Mouse (Mus musculus): ENCODE measurements at regions not wholly inside any gene's neighbourhood (a gene's known extent, or its start where the extent isn't known, plus 50 kb on each side); places are given as distances from the start of the nearest gene placed in this dataset.

DNA sequence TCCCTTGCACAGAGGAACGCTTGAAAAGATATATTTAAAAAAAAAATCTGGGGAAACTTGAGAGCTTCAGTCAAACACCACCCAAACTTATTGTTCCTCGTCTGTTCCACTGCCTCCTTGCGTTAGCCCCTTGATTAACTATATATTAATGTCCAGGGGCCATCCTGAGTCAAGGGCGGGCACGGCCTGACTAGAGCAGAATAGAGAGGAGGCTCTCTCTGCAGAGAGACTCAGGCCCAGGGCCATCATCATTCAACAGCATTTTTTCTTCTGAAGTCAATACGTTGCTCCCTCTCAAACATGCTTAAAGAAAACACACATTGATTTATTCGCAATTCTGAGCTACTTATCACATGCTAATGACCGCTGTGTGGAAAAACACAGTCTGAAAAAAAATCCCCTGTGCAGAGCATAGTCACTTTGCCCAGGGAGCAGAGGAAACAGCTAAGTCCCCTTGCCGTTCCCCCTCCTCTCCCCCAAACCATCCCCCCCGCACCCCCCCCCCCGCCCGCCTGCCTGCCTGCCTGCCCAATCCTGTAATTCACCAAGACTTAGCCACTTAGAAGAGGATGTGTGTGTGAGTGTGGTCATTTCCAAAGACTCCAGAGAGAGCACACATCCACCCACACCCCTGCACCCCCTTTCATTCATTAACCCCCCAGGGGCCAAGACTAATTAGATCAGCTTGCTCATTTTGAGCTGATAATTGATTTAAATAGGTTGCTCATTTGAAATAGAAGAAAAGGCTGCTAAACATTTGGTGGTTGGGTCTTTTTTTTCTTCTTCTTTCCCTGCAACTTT, 281.5 kb downstream of the Insig2 start:
- Histone ChIP-seq H3ac (ENCODE audit: control insufficient read depth, insufficient read length, low read depth) (no peak overlapping the region), H3K36me3 (ENCODE audit: control insufficient read depth, insufficient read depth) (no peaks in the 10 kb centered on the region), H3K4me3 (ENCODE audit: insufficient read depth, poor library complexity, severe bottlenecking) (no peak overlapping the region), H3K79me2 (ENCODE audit: control insufficient read depth, insufficient read depth) (no peaks in the 10 kb centered on the region), H3K79me3 (ENCODE audit: low read depth) (no peaks in the 10 kb centered on the region), H3K27me3 (ENCODE audit: control insufficient read depth, insufficient read depth, insufficient read length) (no peaks in the 10 kb centered on the region)
- TF ChIP-seq CEBPB (IDR thresholded peaks at IDR 0.05; ENCODE audit: low read depth): no peak

DNA sequence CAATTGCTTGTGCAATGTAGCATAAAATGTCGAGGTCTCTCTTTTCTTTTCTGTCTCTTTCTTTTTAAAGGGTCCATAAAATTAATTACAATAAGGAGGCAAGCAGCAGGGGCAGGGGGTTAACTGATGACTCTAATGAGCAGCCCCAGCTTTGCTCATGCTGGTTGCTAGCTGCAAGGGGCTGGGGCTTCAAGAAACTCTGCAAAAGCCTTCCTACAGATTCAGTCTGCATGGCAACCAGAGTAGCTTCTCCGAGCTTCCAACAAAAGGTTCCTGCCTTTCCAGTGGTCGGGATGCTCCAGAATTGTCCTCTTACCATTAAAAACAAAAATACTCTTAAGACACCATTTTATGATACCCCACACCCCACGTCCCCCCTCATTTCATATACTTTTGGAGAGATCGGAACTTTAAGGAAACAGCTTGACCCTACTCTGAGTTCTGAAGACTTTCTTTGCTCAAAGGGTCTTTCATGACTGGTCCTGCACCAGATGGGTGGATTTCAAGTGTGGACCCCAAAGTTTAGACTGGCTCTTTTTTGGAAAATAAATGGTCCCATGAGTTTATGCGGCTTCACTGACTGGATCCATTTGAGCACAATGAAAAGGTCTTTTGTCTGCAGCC, 280.8 kb downstream of the Insig2 start:
- Histone ChIP-seq H3K27me3 (ENCODE audit: control insufficient read depth, insufficient read depth, insufficient read length) (no peaks in the 10 kb centered on the region), H3K4me3 (ENCODE audit: insufficient read depth, poor library complexity, severe bottlenecking) (no peak overlapping the region), H3K36me3 (ENCODE audit: control insufficient read depth, insufficient read depth) (no peaks in the 10 kb centered on the region), H3K79me3 (ENCODE audit: low read depth) (no peaks in the 10 kb centered on the region), H3K79me2 (ENCODE audit: control insufficient read depth, insufficient read depth) (no peaks in the 10 kb centered on the region), H3ac (ENCODE audit: control insufficient read depth, insufficient read length, low read depth) (no peak overlapping the region)
- TF ChIP-seq CEBPB (IDR thresholded peaks at IDR 0.05; ENCODE audit: low read depth) (no peak), MYOG (IDR thresholded peaks at IDR 0.05; ENCODE audit: control insufficient read depth, extremely low read depth, insufficient read length) (no peak), MAX (IDR thresholded peaks at IDR 0.05) (no peak), CTCF (IDR thresholded peaks at IDR 0.05; ENCODE audit: control insufficient read depth, insufficient read depth, insufficient read length) (no peak), USF1 (IDR thresholded peaks at IDR 0.05; ENCODE audit: low read depth) (no peak), FOSL1 (IDR thresholded peaks at IDR 0.05; ENCODE audit: insufficient read depth, low read length, poor library complexity, severe bottlenecking) (no peak), MYOD1 (IDR thresholded peaks at IDR 0.05; ENCODE audit: control insufficient read depth, insufficient read length, low read depth) (no peak)

DNA sequence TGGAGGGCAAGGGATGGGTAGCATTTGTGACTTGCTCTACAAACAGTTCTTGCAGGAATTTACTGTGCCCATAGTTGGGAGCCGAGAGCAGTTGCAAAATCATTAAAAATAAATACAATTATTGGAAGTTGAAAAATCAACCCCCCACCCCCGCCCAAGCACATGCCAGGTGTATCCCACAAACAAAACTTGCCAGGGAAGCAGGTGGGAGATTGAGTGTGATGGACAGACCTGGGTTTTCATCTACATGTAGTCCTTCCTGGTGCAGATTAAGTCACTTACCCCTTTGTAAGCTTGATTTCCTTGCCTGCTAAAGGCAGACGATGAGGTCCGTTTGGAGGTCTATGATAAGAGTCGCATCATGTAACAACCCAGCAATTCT, 280.3 kb downstream of the Insig2 start:
- TF ChIP-seq FOSL1 (IDR thresholded peaks at IDR 0.05; ENCODE audit: insufficient read depth, low read length, poor library complexity, severe bottlenecking): no peak
- no peak for TF ChIP-seq CTCF (IDR thresholded peaks at IDR 0.05; ENCODE audit: control insufficient read depth, insufficient read depth, insufficient read length)
- TF ChIP-seq MYOD1 (IDR thresholded peaks at IDR 0.05; ENCODE audit: control insufficient read depth, insufficient read length, low read depth): no peak
- TF ChIP-seq MAX (IDR thresholded peaks at IDR 0.05): no peak
- TF ChIP-seq CEBPB (IDR thresholded peaks at IDR 0.05; ENCODE audit: low read depth): no peak
- TF ChIP-seq MYOG (IDR thresholded peaks at IDR 0.05; ENCODE audit: control insufficient read depth, extremely low read depth, insufficient read length): no peak
- no peak for TF ChIP-seq USF1 (IDR thresholded peaks at IDR 0.05; ENCODE audit: low read depth)
- no peaks in the 10 kb centered on the region for H3K36me3 ChIP-seq (ENCODE audit: control insufficient read depth, insufficient read depth)
- H3K4me3 ChIP-seq (ENCODE audit: insufficient read depth, poor library complexity, severe bottlenecking): no peak overlapping the region
- H3K27me3 ChIP-seq (ENCODE audit: control insufficient read depth, insufficient read depth, insufficient read length): no peaks in the 10 kb centered on the region
- H3K79me3 ChIP-seq (ENCODE audit: low read depth): no peaks in the 10 kb centered on the region
- H3ac ChIP-seq (ENCODE audit: control insufficient read depth, insufficient read length, low read depth): no peak overlapping the region
- H3K79me2 ChIP-seq (ENCODE audit: control insufficient read depth, insufficient read depth): no peaks in the 10 kb centered on the region

DNA sequence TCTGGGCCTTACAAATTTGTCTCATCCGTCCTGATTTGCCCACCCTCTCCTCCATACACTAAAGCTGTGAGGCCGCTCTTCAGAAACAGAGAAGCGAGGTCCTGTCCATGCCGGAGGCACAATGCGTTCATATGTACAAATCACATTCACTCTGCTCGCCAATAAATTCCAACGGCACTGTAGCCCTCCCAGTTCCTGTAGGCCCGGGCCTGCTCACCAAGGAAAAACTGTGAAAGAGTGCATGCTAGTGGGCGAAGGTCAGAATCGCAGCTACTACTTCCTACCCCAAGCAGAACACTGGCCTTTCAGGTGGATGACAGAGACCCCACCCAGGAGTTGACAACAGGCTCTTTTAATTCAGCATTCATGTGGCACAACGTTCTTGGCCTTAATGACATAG, 278.7 kb downstream of the Insig2 start:
- TF ChIP-seq CTCF (IDR thresholded peaks at IDR 0.05; ENCODE audit: control insufficient read depth, insufficient read depth, insufficient read length) (peak; percentile 33), MAX (IDR thresholded peaks at IDR 0.05) (no peak)
- Histone ChIP-seq H3ac (ENCODE audit: control insufficient read depth, insufficient read length, low read depth) (no peak overlapping the region), H3K79me3 (ENCODE audit: low read depth) (no peaks in the 10 kb centered on the region), H3K36me3 (ENCODE audit: control insufficient read depth, insufficient read depth) (no peaks in the 10 kb centered on the region), H3K27me3 (ENCODE audit: control insufficient read depth, insufficient read depth, insufficient read length) (no peaks in the 10 kb centered on the region), H3K4me3 (ENCODE audit: insufficient read depth, poor library complexity, severe bottlenecking) (no peak overlapping the region), H3K79me2 (ENCODE audit: control insufficient read depth, insufficient read depth) (no peaks in the 10 kb centered on the region)

DNA sequence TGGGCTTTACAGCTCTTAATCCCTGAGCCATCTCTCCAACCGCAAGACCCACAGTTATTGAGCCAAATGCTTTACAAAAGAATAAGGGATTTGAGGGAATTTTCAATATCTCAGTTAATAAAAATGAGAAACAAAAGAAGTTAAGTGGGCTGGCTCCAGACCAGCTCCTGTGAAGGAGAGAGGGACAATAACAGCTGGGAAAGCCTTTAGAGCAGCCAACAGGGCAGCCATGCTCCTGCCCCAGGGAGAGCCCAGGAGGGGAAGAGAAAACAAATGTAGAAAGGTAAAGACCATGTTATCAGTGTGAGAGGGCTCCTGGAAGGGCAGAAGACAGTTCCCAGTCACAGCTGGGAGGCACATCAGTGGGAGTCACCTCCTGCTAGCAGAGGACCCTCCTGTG, 257.8 kb downstream of the Insig2 start:
- no peak overlapping the region for H3ac ChIP-seq (ENCODE audit: control insufficient read depth, insufficient read length, low read depth)
- no peak overlapping the region for H3K4me3 ChIP-seq (ENCODE audit: insufficient read depth, poor library complexity, severe bottlenecking)
- H3K36me3 ChIP-seq (ENCODE audit: control insufficient read depth, insufficient read depth): no peaks in the 10 kb centered on the region
- H3K27me3 ChIP-seq (ENCODE audit: control insufficient read depth, insufficient read depth, insufficient read length): no peaks in the 10 kb centered on the region
- TF ChIP-seq MAX (IDR thresholded peaks at IDR 0.05) (no peak), MYOD1 (IDR thresholded peaks at IDR 0.05; ENCODE audit: control insufficient read depth, insufficient read length, low read depth) (no peak), CEBPB (IDR thresholded peaks at IDR 0.05; ENCODE audit: low read depth) (no peak), FOSL1 (IDR thresholded peaks at IDR 0.05; ENCODE audit: insufficient read depth, low read length, poor library complexity, severe bottlenecking) (no peak), CTCF (IDR thresholded peaks at IDR 0.05; ENCODE audit: control insufficient read depth, insufficient read depth, insufficient read length) (no peak), MYOG (IDR thresholded peaks at IDR 0.05; ENCODE audit: control insufficient read depth, extremely low read depth, insufficient read length) (no peak), USF1 (IDR thresholded peaks at IDR 0.05; ENCODE audit: low read depth) (no peak)
- no peaks in the 10 kb centered on the region for H3K79me2 ChIP-seq (ENCODE audit: control insufficient read depth, insufficient read depth)
- H3K79me3 ChIP-seq (ENCODE audit: low read depth): no peaks in the 10 kb centered on the region

DNA sequence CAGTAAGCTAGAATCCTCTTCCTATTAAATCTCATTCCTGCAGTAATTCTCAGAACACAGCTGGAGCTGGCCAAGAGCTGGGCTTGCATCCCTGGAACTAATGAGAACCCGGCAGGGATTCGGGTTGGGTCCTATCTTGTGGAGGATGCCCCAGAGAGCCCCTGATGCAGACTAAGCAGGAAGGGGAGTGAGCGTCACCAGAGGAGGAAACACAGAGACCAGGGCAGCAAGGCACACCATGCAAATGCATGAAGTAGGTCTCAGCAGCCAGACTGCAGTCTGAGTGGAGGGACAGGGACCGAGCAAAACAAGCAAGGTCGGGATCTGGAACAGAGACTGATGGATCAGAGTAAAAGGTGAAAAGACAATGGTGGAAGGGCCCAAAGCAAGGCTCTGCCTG, 249.6 kb downstream of the Insig2 start:
- no peak overlapping the region for H3ac ChIP-seq (ENCODE audit: control insufficient read depth, insufficient read length, low read depth)

More for the DNA sequence above, 249.6 kb downstream of the Insig2 start:
- no peak for TF ChIP-seq CEBPB (IDR thresholded peaks at IDR 0.05; ENCODE audit: low read depth)
- TF ChIP-seq USF1 (IDR thresholded peaks at IDR 0.05; ENCODE audit: low read depth): no peak
- TF ChIP-seq MYOD1 (IDR thresholded peaks at IDR 0.05; ENCODE audit: control insufficient read depth, insufficient read length, low read depth): no peak
- TF ChIP-seq FOSL1 (IDR thresholded peaks at IDR 0.05; ENCODE audit: insufficient read depth, low read length, poor library complexity, severe bottlenecking): no peak
- no peak for TF ChIP-seq CTCF (IDR thresholded peaks at IDR 0.05; ENCODE audit: control insufficient read depth, insufficient read depth, insufficient read length)
- no peak for TF ChIP-seq MAX (IDR thresholded peaks at IDR 0.05)
- no peak for TF ChIP-seq MYOG (IDR thresholded peaks at IDR 0.05; ENCODE audit: control insufficient read depth, extremely low read depth, insufficient read length)
- no peaks in the 10 kb centered on the region for H3K27me3 ChIP-seq (ENCODE audit: control insufficient read depth, insufficient read depth, insufficient read length)
- no peak overlapping the region for H3K4me3 ChIP-seq (ENCODE audit: insufficient read depth, poor library complexity, severe bottlenecking)
- no peaks in the 10 kb centered on the region for H3K79me2 ChIP-seq (ENCODE audit: control insufficient read depth, insufficient read depth)
- H3K36me3 ChIP-seq (ENCODE audit: control insufficient read depth, insufficient read depth): no peaks in the 10 kb centered on the region
- H3K79me3 ChIP-seq (ENCODE audit: low read depth): no peaks in the 10 kb centered on the region
